Mouse (Mus musculus) heart, adult 11 months (tissue): ENCODE data around the gene Lrrc29.

Source experiments
- DNase-seq: peaks from one replicate; pipeline ENCODE4 v3.0.0; 2022

The Lrrc29 gene

GRCm38 (mm10) chr8:105343791-105344574 lies 17.9 kb upstream of the Lrrc29 start:
- DNase-seq, result no peak

- no peak for DNase-seq
Observed at GRCm38 (mm10) chr8:105342768-105343167, 16.7 kb upstream of the Lrrc29 start.

DNA sequence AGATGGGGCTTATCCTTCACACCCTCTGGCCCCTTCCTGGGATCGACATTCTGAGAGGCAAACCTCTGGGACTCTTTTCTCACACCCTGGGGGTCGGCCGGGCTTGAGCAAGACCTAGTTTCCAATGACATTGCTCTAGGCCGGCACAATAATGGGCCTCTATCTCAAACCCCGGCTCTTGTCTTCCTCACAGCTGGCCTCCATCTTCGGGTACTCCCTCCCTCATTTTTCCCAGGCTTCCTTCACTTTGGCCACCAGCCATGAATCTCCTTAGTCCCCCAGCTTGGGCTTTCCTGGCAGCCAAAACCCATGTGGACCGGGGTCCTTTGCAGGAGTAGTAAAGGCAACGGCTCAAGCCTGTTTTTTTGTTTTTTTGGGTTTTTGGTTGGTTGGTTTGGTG lies 15.3 kb upstream of the Lrrc29 start:
- DNase-seq, result peak; percentile 94

- peak; percentile 97 for DNase-seq
Observed at GRCm38 (mm10) chr8:105339886-105340635, 14.0 kb upstream of the Lrrc29 start.

GRCm38 (mm10) chr8:105338992-105339391 lies 12.9 kb upstream of the Lrrc29 start:
- DNase-seq, result peak; percentile 87

- DNase-seq, result peak; percentile 92
Observed at GRCm38 (mm10) chr8:105336373-105337130, 10.5 kb upstream of the Lrrc29 start.

- no peak for DNase-seq
Observed at GRCm38 (mm10) chr8:105332523-105332922, 6.4 kb upstream of the Lrrc29 start.

- DNase-seq, result peak; percentile 87
Observed at GRCm38 (mm10) chr8:105331931-105332330, 5.9 kb upstream of the Lrrc29 start.

DNA sequence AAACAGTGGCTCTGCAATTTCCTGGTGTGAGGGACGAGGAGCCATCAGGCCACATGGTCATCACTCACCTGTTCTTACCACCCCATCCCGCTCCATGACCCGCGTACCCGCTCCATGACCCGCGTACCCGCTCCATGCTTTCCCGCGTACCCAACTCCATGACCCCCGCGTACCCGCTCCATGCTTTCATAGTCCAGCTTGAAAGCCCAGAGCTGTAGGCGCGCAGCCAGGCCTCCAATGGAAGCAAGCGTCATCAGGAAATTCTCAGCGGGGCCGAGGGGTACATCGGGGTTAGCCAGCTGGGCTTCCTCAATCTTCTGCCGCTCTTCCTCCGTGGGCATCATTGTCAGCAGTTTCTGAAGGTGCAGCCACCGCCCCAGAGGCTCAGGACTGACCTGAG lies 5.4 kb upstream of the Lrrc29 start:
- DNase-seq, result peak; percentile 92

DNA sequence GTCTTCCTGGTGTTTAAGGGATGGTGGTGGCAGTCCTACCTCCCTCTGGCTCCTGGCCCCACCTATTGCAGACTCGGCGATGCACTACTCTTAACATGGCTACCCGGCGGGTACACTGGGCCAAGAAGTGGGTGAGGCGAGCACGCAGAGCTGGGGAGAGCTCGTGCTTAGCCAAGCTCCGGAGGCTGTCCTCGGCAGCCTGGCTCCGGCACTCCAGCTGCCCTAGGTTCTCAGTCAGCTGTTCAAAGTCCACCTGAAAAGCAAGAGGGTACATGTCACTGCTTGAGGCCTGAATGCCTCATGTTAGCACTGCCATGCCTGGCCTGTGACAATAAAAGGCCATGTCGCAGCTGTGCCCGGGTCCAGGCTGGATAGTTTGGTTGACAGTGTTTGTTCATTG lies 4.2 kb upstream of the Lrrc29 start:
- DNase-seq, result no peak

DNA sequence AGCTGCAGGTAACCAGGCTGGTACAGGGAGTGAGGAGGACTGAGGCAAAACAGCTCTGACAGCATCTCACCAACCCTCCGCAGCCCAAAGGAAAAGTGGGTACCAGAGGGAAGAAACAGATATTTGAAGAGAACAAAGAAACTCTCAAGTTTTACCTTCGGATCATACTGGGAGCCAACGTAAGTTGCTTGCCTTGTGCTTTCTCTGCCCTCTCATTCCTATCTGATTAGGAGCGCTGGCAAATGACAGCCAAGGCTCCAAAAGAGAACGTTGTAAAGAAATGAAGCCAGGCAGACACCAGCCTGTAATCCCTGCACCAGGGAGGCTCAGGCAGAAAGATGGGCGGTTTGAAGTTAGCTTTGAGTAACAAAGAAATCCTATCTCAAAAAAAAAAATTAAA lies 890 bp upstream of the Lrrc29 start:
- peak; percentile 75 for DNase-seq

DNA sequence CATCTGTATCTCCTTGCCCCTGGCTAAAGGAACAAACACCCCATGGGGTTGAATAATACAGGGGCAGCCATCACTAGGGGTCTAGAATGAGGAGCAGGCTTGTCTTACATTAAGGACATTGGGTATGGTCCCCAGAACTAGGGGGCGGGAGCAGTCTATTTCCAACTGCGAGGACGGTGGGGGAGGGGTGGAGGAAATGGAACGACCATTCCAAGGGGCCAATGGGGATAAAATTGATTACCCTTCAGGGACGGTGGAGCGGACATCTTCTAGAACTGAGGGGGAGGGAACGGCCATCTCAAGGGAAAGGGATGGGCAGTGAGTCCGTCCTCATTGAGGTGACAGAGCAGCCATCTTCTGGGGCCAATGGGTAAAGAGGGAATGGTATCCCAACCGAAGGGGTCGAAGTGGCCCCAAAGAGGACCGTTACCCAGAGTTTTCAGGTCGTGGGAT lies 411 bp downstream of the Lrrc29 start:
- no peak for DNase-seq

DNA sequence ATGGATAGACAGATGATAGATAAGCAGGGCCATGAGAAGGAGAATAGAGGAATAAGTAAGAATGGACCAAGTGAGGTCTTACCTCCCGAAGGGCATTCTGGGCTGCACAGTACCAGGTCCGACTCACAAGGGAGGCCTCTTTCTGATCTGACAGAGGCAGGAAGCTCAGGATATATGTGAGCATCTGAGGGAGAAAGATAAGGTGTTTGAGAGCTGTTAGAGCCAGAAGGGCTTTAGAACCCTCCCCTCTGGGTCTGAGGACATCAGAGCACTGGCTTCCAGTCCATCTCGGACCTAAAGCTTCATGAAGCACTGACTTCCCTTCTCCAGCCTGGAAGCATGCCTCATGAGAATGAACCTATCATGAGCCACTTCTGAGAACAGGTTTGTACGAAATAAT lies 2.9 kb downstream of the Lrrc29 start:
- no peak for DNase-seq

DNA sequence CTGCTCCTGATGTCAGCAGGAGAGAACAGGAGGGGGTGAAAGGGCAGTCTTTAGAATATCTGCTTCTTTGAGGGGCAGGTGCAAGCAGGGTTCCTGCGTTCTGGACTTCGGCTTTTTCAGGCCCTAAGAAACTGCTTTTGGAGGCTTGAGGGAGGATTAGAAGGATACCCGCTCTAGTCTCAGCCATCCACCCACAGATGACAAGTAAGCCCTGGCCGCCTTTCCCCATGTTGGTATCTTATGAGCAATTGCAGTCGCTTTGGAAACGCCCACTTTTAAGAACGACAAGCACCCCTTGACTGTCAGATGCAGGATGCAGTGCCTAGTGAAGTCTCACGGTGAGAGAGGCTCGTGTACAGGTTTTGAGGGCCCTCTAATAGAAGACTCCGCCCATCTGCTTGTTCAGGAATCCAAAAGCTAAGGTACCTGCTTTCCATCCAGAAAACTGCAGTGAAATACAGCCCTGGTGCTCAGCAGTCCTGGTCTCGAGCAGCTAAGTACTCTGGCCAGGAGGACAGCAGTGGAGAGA lies 7.4 kb downstream of the Lrrc29 start:
- DNase-seq, result no peak

GRCm38 (mm10) chr8:105317941-105318340 lies 8.1 kb downstream of the Lrrc29 start:
- peak; percentile 94 for DNase-seq

- no peak for DNase-seq
Observed at GRCm38 (mm10) chr8:105315073-105315769, 10.9 kb downstream of the Lrrc29 start.

DNA sequence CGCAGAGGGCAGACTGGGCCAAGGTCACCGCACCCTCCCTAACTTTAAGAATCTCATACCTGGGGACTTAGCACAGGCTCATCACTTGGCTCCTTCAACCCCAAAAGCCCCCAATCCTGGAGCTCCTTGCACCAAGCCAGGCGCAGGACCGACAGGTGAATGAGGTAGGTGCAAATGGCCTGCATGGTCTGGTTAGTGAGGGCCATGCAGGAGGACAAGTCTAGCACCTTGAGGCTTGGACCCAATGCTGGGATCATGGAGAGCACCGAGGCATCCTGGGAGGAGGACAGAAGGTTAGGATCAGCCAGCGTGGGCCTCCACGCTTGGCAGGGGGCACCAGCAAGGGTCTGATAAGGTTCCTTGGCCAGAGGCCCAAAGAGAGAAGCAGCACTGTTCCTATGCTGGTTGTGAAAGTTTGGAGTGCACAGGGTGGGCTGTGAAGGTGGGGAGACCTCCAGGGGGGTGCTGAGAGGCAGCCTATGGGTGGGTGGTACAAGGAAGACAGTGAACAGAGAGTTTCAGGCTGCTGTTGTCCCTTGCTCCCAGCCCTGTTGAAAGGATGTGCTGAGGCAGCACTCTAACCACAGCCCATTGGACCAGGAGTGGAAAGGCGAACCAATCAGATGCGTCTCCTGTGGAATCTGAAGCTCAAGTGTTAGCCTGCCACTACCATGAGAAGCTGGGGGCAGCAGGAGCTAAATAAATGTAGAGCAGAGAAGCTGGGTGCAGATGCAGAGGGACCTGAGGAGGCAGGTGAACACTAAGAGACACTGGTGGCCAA lies 12.3 kb downstream of the Lrrc29 start:
- peak; percentile 86 for DNase-seq

DNA sequence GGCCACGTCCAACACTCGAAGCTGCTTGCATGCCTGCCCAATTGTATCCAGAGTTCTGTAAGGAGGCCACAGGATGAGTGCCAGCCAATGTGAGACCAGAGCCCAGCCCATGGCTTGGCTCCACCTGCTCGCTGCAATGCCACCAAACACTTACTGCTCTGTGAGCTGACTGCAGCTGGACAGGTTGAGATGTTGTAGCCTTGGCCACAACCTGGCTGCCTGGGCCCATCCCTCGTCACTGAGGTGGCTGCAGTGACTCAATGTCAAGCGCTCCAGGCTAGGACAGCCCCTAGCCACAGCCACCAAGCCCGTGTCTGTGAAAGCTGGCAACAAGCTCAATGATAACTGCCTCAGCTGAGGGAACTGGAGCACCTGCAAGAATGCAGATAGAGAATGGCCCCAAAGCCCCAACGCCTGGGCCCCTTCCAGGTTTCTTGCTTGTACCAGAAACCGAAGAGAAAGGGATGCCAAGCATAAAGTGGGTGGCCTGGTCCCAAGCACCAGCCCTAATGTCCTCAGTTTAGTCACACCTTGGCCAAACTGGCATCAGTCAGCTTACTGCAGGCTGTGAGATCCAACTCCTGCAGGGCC lies 13.1 kb downstream of the Lrrc29 start:
- DNase-seq, result peak; percentile 97

DNA sequence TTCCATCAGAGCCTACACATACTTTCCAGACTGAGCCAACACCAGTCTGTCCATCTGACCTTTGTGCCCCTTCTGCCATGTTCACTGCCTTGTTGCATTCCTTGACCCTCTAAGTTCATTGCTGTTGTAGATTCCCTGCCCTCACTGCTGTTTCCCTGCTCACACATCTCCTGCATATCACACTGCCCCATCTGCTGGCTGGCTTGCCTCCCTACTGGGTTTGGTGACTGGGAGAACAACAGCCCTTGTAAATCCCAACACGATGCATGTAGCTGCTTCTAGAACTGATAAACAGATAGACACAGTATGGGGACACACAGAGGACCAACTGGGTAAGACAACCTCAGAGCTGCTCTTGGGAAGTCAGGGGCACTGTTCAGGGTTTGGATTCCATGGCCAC lies 14.4 kb downstream of the Lrrc29 start:
- DNase-seq, result no peak

DNA sequence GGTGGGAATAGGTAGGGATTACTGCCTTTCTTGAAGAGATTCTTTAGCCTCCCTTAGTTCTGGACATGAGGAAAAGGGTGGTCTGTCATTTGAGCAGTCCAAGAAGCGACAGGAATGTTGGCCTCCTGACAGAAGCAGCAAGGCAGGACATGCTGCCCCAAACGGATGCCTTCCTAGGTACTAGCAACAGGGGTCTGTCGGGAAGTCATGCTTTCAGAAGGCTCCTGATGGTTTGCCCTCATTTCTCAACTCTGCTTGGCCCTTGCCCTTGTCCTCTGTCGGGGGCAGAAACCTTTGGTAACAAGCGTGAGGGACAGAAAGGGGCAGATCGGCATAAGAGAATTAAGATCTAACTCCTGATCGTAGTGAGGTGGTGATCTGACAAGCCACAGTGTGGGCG lies 16.0 kb downstream of the Lrrc29 start:
- DNase-seq, result no peak

DNA sequence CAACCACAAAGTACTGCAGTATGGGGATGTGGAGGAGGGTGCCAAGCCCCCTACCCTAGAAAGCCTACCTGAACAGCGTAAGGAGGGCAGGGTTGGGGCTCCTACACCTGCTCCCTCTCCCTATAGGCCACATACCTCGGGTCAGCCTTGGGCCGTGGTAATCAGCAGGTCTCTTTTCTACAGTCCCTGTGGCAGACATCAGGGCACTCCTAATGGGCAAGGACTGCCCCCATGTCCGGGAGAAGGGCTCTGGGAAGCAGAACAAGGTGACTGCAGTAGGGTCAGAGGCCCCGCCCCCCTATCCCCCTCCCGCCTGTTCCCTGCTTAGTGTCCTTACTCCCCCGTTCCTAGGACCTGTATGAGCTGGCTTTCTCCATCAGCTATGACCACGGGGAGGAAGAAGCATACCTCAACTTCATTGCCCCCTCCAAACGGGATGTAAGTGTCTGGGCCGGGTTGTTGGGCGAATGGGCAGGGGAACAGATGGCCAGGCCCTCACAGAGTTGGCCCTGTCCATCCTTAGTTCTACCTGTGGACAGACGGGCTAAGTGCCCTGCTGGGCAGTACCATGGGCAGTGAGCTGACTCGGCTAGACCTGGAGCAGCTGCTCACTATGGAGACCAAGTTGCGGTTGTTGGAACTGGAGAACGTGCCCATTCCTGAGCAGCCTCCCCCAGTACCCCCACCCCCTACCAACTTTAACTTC lies 16.8 kb downstream of the Lrrc29 start:
- DNase-seq, result peak; percentile 87
